Mouse (Mus musculus): ENCODE data around the gene Jpt1. TPM values are rescaled to one million over a fixed set of nuclear protein-coding genes. Genes with fewer than 3 reads are reported as not detected.
"Not testable (repeated sequence)": the region's sequence is repeated elsewhere in the genome, so short reads cannot be mapped to it uniquely, and the experiment has no call there.

Jpt1 gene
- polyA plus RNA-seq, 1 experiment = 548 TPM

DNA sequence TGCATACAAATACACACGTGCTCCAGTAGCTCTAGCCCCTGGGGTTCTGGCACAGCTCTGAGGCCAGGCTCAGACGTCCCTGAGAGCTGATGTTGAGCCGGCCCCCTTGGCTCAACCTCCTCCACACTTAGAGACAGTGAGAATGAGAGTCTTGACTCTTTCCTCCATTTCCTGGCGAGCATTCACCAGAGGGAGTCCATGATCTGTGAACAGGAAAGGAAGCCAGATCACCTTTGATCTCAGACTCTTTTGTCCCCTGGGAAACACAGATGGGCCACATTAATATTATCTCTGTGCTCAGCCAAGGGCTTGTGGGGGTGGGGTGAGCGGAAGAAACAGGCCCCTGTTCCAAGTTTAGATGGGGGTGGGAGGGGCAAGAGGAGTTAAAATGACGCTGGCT is 56.8 kb downstream of the Jpt1 start:
- H3K27me3 ChIP-seq (ENCODE audit: control insufficient read depth, insufficient read depth, low read length) = no peaks in the 10 kb centered on the region
- no peak overlapping the region for H3K27ac ChIP-seq (ENCODE audit: control insufficient read depth, insufficient read depth, low read depth, low read length)
- no peak overlapping the region for H3K4me3 ChIP-seq (ENCODE audit: control insufficient read depth, low read depth, low read length)
- TF ChIP-seq CTCF (IDR thresholded peaks at IDR 0.05; ENCODE audit: control insufficient read depth, insufficient read depth, insufficient replicate concordance, low read depth, low read length) (no peak), POLR2A (IDR thresholded peaks at IDR 0.05; ENCODE audit: control insufficient read depth, low read depth, low read length) (no peak)
- no peaks in the 10 kb centered on the region; the same call in 1 of the 2 replicates for H3K4me1 ChIP-seq (ENCODE audit: control insufficient read depth, insufficient read depth, low read length)
- no peaks in the 10 kb centered on the region for H3K36me3 ChIP-seq (ENCODE audit: control insufficient read depth, insufficient read depth, low read length)

DNA sequence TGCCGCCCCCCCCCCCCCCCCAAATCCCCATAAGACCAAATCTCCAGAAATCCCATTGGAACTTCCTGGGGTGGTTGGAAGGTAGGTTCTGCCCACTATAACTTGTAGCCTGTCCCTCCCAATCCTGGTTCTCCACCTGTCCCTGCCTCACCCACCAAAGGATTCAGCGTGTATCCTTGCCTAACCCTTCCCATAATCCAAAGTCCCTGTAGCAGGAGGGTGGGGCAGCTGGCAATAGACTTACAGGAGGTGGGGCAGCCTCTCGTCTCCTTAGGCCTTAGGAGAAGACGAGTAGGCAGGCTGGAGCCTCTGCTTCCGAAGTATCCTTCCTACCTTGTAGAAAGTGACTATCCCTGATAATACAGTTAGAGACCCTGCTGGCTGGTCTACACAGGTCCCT is 58.0 kb downstream of the Jpt1 start:
- Histone ChIP-seq H3K4me1 (ENCODE audit: control insufficient read depth, insufficient read depth, low read length) (no peaks in the 10 kb centered on the region; the same call in 1 of the 2 replicates), H3K27ac (ENCODE audit: control insufficient read depth, insufficient read depth, low read depth, low read length) (no peak overlapping the region), H3K36me3 (ENCODE audit: control insufficient read depth, insufficient read depth, low read length) (no peaks in the 10 kb centered on the region), H3K27me3 (ENCODE audit: control insufficient read depth, insufficient read depth, low read length) (no peaks in the 10 kb centered on the region), H3K4me3 (ENCODE audit: control insufficient read depth, low read depth, low read length) (no peak overlapping the region)
- TF ChIP-seq CTCF (IDR thresholded peaks at IDR 0.05; ENCODE audit: control insufficient read depth, insufficient read depth, insufficient replicate concordance, low read depth, low read length) (no peak), POLR2A (IDR thresholded peaks at IDR 0.05; ENCODE audit: control insufficient read depth, low read depth, low read length) (no peak)

DNA sequence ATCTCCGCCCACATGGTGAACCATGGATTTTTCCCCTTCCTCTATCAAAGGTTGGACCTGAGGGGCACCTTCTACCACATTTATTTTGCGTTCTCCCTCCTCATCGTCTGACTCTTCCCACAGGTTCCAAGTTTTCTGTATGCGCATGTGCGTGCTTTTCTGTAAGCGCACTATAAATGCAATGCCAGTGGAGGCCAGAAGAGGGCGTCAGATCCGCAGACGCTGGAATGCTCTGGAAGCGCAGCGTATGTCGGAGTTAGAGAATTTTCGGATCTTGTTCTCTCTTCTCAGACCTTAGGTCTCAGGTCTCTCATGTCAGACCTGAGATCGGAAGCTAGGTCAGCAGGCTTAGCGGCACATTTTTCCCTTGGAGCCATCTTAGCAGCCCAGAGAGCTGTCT is 58.6 kb downstream of the Jpt1 start:
- no peak overlapping the region for H3K27ac ChIP-seq (ENCODE audit: control insufficient read depth, insufficient read depth, low read depth, low read length)
- TF ChIP-seq POLR2A (IDR thresholded peaks at IDR 0.05; ENCODE audit: control insufficient read depth, low read depth, low read length) (no peak), CTCF (IDR thresholded peaks at IDR 0.05; ENCODE audit: control insufficient read depth, insufficient read depth, insufficient replicate concordance, low read depth, low read length) (peak; percentile 88; the same call in 1 of the 2 replicates)
- H3K36me3 ChIP-seq (ENCODE audit: control insufficient read depth, insufficient read depth, low read length) = no peaks in the 10 kb centered on the region
- H3K4me1 ChIP-seq (ENCODE audit: control insufficient read depth, insufficient read depth, low read length) = no peaks in the 10 kb centered on the region; the same call in none of the 2 replicates
- H3K4me3 ChIP-seq (ENCODE audit: control insufficient read depth, low read depth, low read length) = peak overlapping the region; percentile 47
- no peaks in the 10 kb centered on the region for H3K27me3 ChIP-seq (ENCODE audit: control insufficient read depth, insufficient read depth, low read length)

GRCm38 (mm10) chr11:115454822-115455221 is 59.4 kb downstream of the Jpt1 start:
- not testable (repeated sequence) for H3K27me3 ChIP-seq (ENCODE audit: control insufficient read depth, insufficient read depth, low read length); H3K4me1 ChIP-seq (ENCODE audit: control insufficient read depth, insufficient read depth, low read length); H3K36me3 ChIP-seq (ENCODE audit: control insufficient read depth, insufficient read depth, low read length); H3K27ac ChIP-seq (ENCODE audit: control insufficient read depth, insufficient read depth, low read depth, low read length); H3K4me3 ChIP-seq (ENCODE audit: control insufficient read depth, low read depth, low read length)

GRCm38 (mm10) chr11:115453306-115453705 is 60.9 kb downstream of the Jpt1 start:
- Histone ChIP-seq H3K27me3 (ENCODE audit: control insufficient read depth, insufficient read depth, low read length) (no peaks in the 10 kb centered on the region), H3K4me1 (ENCODE audit: control insufficient read depth, insufficient read depth, low read length) (peaks cover 2% of the 10 kb centered on the region), H3K4me3 (ENCODE audit: control insufficient read depth, low read depth, low read length) (no peak overlapping the region), H3K27ac (ENCODE audit: control insufficient read depth, insufficient read depth, low read depth, low read length) (no peak overlapping the region), H3K36me3 (ENCODE audit: control insufficient read depth, insufficient read depth, low read length) (no peaks in the 10 kb centered on the region)
- TF ChIP-seq POLR2A (IDR thresholded peaks at IDR 0.05; ENCODE audit: control insufficient read depth, low read depth, low read length) (no peak), CTCF (IDR thresholded peaks at IDR 0.05; ENCODE audit: control insufficient read depth, insufficient read depth, insufficient replicate concordance, low read depth, low read length) (no peak)

DNA sequence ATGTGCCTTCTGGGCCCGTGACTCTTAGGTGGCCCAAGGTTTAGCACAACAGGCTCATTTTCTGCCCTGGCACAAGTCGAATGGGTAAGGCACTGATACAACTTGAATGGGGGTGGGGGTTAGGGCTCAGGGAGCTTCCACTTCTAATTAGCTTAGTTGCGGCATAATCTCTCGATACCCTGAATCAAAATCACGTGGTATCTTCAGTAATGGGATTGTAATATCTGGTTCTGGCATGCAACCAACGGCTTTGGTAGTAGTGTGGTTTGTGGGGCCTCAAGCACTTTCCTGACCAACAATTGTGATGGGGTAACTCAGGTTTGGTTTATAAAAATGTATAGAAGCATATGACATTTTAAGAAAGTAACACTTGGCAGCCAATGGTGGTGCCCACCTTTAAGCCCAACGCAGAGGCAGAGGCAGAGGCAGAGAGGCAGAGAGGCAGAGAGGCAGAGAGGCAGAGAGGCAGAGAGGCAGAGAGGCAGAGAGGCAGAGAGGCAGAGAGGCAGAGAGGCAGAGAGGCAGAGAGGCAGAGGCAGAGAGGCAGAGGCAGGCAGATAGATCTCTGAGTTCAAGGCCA is 61.8 kb downstream of the Jpt1 start:
- H3K27ac ChIP-seq (ENCODE audit: control insufficient read depth, insufficient read depth, low read depth, low read length) = no peak overlapping the region
- H3K27me3 ChIP-seq (ENCODE audit: control insufficient read depth, insufficient read depth, low read length) = no peaks in the 10 kb centered on the region
- peaks cover 2% of the 10 kb centered on the region for H3K4me1 ChIP-seq (ENCODE audit: control insufficient read depth, insufficient read depth, low read length)
- TF ChIP-seq CTCF (IDR thresholded peaks at IDR 0.05; ENCODE audit: control insufficient read depth, insufficient read depth, insufficient replicate concordance, low read depth, low read length) (no peak), POLR2A (IDR thresholded peaks at IDR 0.05; ENCODE audit: control insufficient read depth, low read depth, low read length) (no peak)
- H3K36me3 ChIP-seq (ENCODE audit: control insufficient read depth, insufficient read depth, low read length) = no peaks in the 10 kb centered on the region
- no peak overlapping the region for H3K4me3 ChIP-seq (ENCODE audit: control insufficient read depth, low read depth, low read length)

- Histone ChIP-seq H3K4me3 (ENCODE audit: control insufficient read depth, low read depth, low read length) (no peak overlapping the region), H3K36me3 (ENCODE audit: control insufficient read depth, insufficient read depth, low read length) (no peaks in the 10 kb centered on the region), H3K4me1 (ENCODE audit: control insufficient read depth, insufficient read depth, low read length) (peaks cover 2% of the 10 kb centered on the region), H3K27ac (ENCODE audit: control insufficient read depth, insufficient read depth, low read depth, low read length) (no peak overlapping the region), H3K27me3 (ENCODE audit: control insufficient read depth, insufficient read depth, low read length) (no peaks in the 10 kb centered on the region)
- TF ChIP-seq CTCF (IDR thresholded peaks at IDR 0.05; ENCODE audit: control insufficient read depth, insufficient read depth, insufficient replicate concordance, low read depth, low read length) = no peak
- no peak for TF ChIP-seq POLR2A (IDR thresholded peaks at IDR 0.05; ENCODE audit: control insufficient read depth, low read depth, low read length)
Measured at GRCm38 (mm10) chr11:115451781-115452241, 62.4 kb downstream of the Jpt1 start.

DNA sequence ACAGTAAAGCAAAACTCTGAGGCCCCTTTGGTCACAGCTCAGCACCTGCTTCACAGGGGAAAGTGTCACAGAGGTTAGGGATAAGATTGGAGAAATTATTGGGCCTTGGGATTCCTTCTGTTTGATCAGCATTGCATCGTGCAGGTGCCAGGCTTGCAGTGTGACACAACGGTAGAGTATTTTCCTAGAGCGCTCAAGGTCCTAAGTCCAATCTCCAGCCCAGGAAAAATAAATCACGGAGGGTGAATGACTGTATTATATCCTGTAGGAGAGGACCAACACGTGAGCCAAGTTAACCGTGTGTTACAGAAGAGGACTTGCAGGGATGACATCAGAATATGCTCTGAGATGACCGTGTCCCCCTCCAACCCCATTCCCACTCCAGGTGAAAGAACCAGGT is 64.0 kb downstream of the Jpt1 start:
- Histone ChIP-seq H3K4me3 (ENCODE audit: control insufficient read depth, low read depth, low read length) (no peak overlapping the region), H3K27me3 (ENCODE audit: control insufficient read depth, insufficient read depth, low read length) (no peaks in the 10 kb centered on the region)
- no peak for TF ChIP-seq POLR2A (IDR thresholded peaks at IDR 0.05; ENCODE audit: control insufficient read depth, low read depth, low read length)
- no peak for TF ChIP-seq CTCF (IDR thresholded peaks at IDR 0.05; ENCODE audit: control insufficient read depth, insufficient read depth, insufficient replicate concordance, low read depth, low read length)

More for the DNA sequence above, 64.0 kb downstream of the Jpt1 start:
- Histone ChIP-seq H3K27ac (ENCODE audit: control insufficient read depth, insufficient read depth, low read depth, low read length) (no peak overlapping the region), H3K36me3 (ENCODE audit: control insufficient read depth, insufficient read depth, low read length) (no peaks in the 10 kb centered on the region), H3K4me1 (ENCODE audit: control insufficient read depth, insufficient read depth, low read length) (peaks cover 5% of the 10 kb centered on the region)
